Mouse (Mus musculus): ENCODE data around the gene Sirpb1a.
"Not testable (repeated sequence)": the region's sequence is repeated elsewhere in the genome, so short reads cannot be mapped to it uniquely, and the experiment has no call there.

The Sirpb1a gene

GRCm38 (mm10) chr3:15426447-15426846 is at the start of gene Sirpb1a:
Gene Sirpb1a, minus strand, starts transcription at chr3:15426520.
- in situ Hi-C loops (cut with MboI; ENCODE audit: low sequenced_read_pairs): not testable (repeated sequence)

- in situ Hi-C loops (cut with MboI; ENCODE audit: low sequenced_read_pairs): not testable (repeated sequence)
Observed at GRCm38 (mm10) chr3:15474831-15475230, 48.5 kb upstream of the Sirpb1a start.

GRCm38 (mm10) chr3:15470158-15470557 is 43.8 kb upstream of the Sirpb1a start:
- in situ Hi-C loops (cut with MboI; ENCODE audit: low sequenced_read_pairs): not testable (repeated sequence)

DNA sequence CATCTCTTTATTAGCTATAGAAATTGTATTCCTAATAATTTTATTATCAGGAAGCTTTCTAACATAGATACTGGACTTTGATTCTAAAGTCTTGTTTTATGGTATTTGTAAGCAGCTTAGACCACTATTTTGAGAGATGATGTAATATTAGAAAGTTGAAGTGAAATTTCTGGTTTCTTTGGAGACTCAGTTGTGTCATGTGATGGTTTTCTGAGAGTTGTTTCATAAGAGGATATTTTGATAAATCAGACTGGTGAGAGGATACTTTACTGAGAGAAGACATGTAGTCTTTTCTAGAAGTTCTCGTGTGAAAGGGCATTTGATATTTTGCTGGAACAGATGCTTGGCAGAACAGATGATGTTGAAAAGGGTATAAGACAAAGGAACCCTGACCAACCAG is 17.6 kb upstream of the Sirpb1a start:
- in situ Hi-C loops (cut with MboI; ENCODE audit: low sequenced_read_pairs): not testable (repeated sequence)

DNA sequence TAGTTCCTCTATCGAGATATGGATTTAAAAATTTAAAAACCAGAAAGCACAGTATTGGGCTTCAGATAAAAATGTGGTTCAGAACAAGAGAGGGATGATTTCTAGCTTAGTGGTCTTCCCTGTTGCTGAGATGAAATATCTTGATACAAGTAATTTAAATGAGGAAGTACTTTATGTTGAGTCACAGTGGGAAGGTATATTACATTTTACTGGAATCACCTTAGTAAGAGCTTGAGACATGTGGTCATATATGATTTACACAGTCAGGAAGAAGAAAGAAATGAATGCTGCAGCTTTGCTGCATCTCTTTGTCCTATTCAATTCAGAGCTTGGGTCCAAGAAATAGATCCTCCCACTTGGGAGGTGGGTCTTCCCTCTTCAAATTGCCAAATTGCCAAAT is 13.5 kb upstream of the Sirpb1a start:
- in situ Hi-C loops (cut with MboI; ENCODE audit: low sequenced_read_pairs): not testable (repeated sequence)

DNA sequence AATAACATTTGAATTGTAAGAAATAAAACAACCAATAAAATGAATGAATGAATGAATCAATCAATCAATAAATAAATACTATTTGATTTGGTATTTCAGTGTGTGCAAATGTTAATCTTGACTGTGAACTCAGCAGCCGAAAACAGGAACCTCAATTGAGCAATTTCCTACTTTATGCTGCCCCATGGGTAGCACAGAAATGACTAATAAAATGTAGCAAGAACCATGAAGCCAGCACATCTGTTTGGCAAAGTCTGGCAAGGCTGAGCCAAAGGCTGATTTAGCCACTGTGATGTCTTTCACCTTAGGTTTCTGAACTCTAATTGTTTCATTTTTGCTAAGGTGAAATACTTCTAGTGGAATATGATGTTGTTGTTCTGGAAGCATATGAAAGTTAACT is 1.6 kb upstream of the Sirpb1a start:
- in situ Hi-C loops (cut with MboI; ENCODE audit: low sequenced_read_pairs): no loop called here

DNA sequence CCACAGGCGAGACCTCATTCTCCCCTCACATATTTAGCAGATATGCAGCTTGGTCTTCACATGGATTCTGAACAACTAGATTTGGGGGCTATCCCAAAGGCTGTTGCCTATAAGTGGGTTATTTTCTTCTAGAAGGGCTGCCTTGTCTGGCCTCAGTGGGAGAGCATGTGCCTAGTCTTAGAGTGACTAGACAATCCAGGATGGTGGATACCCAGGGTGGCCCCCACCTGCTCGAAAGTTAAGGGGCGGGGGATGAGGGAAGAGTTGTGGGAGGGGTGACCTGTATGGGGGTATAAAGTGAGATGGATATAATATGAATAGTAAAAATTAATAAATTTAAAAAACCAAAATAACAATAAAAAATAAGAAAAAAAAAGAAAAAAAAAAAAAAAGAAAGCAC is 70.6 kb downstream of the Sirpb1a start:
- in situ Hi-C loops (cut with MboI; ENCODE audit: low sequenced_read_pairs): not testable (repeated sequence)

GRCm38 (mm10) chr3:15350318-15350717 is 76.0 kb downstream of the Sirpb1a start:
- in situ Hi-C loops (cut with MboI; ENCODE audit: low sequenced_read_pairs): not testable (repeated sequence)

DNA sequence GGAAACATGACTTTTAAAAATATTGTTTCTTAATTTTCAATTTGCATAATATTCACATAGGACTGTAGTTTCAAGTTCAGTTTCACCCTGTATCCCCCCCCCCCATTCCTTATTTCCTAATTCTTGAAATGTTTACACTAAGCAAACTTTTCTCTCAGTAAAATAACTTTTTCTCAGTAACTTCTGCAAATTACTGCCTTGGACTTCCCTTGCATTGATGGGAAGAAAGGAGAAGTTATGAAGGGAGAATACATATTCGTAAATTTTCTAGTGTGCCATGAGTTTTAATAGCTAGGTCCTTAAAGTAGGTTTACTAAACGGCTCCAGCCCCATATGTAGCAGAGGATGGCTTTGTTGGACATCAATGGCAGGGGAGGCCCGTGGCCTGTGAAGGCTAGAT is 80.7 kb downstream of the Sirpb1a start:
- in situ Hi-C loops (cut with MboI; ENCODE audit: low sequenced_read_pairs): not testable (repeated sequence)

- in situ Hi-C loops (cut with MboI; ENCODE audit: low sequenced_read_pairs): no loop called here
Observed at GRCm38 (mm10) chr3:15340287-15340686, 86.0 kb downstream of the Sirpb1a start.

GRCm38 (mm10) chr3:15334182-15334581 is 92.1 kb downstream of the Sirpb1a start:
- in situ Hi-C loops (cut with MboI; ENCODE audit: low sequenced_read_pairs): no loop called here

GRCm38 (mm10) chr3:15332063-15332462 is 94.3 kb downstream of the Sirpb1a start, which contains the start of gene Gm9733:
Gene Gm9733, minus strand, starts transcription at chr3:15332302.
- in situ Hi-C loops (cut with MboI; ENCODE audit: low sequenced_read_pairs): no loop called here

DNA sequence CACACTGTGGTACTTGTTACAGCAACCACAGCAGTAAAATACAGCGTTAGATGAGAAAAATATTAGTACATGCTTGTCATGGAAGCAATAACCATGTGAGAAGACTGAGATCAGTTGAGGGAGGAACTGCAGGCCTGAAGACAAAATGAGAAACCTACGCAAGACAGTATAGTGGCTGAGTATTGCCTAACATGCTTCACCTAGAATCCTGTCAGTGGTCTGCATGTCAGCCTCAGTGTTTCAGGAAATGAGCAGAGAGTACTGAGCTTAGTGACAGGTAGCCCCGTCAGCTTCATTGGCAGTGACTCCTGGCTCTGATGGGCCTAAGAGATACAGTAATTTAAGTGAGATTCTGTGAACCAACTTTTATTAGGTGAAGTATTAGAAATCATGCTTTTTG is 94.8 kb downstream of the Sirpb1a start:
- in situ Hi-C loops (cut with MboI; ENCODE audit: low sequenced_read_pairs): no loop called here

- in situ Hi-C loops (cut with MboI; ENCODE audit: low sequenced_read_pairs): no loop called here
Observed at GRCm38 (mm10) chr3:15329549-15329948, 96.8 kb downstream of the Sirpb1a start.

Data from CH12F3 (cell line).